ENCODE assay signal across 8 mouse cellular contexts in the genomic region with DNA sequence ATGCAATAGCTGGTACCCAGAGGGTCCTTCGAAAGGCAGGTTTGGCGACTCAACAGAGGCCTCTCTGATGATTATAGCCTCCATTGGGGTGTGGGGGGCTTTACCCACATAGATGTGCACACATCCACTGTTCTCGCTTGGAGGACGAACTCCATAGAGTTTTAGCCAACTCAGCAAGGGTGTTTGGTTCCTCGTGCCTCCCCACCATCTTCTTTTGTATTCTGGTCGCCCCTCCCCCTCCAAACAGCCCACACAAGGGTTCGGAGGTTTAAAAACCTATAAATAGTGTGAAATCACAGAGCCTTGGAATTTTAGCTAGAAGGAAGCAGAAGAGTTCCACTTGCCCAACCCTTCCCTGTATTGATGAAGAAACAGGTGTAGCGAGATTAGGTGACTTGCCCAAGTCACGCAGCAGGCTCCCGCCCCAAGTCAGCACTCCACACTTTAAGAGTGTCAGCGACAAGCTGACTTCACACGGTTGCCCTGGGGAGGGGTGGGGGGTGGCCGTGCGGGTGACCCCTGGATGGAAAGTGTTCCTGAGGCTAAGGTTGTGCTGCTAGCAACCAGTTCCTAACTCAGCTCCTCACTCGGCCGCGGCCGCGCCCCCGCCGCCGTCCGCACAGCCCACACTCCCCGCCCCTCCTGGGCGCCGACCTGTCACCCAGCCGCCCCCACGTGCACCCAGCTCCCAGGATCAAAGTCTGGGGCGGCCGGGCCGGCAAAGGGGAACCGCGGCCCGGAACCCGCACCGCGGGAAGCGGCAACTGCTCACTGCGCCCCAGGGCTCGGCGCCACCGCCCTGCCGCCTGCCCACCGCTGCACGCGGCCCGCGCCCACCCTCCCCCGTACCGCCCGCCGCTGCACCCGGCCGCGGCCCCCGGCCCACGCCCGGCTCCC. TPM values are rescaled to one million over a fixed set of nuclear protein-coding genes. Genes with fewer than 3 reads are reported as not detected.
DNase-seq lines count a peak whose midpoint lies in the region; ATAC-seq lines count a peak whose summit lies in the region.

No protein-coding gene starts in this region.

- H3K27me3 ChIP-seq in heart, embryonic 16.5 days (ENCODE audit: control insufficient read depth, insufficient read depth, low read length): no peaks in the 10 kb centered on the region

- H3K4me3 ChIP-seq in heart, embryonic 16.5 days (ENCODE audit: low read length): peak overlapping the region; percentile 96

- peak overlapping the region; percentile 81 for H3K4me2 ChIP-seq in heart, embryonic 16.5 days (ENCODE audit: low read depth, low read length)

- H3K27ac ChIP-seq in heart, embryonic 16.5 days (ENCODE audit: low read length): peak overlapping the region; percentile 30; the same call in 1 of the 2 replicates

- peaks cover 8% of the 10 kb centered on the region for H3K36me3 ChIP-seq in heart, embryonic 16.5 days (ENCODE audit: control insufficient read depth, insufficient read depth)

- WGBS in heart, embryonic 16.5 days: 5% methylated on average over 39 of the region's 58 CpGs

- no peaks in the 10 kb centered on the region for H3K9me3 ChIP-seq in heart, embryonic 16.5 days (replicated peaks; ENCODE audit: control insufficient read depth, low read length)

- peak; percentile 65 for ATAC-seq in heart, embryonic 16.5 days (replicated peaks; ENCODE audit: extremely low read depth, insufficient read depth, low FRiP score)
- ATAC-seq in megakaryocyte-erythroid progenitor cell, adult 5-6 weeks (replicated peaks; ENCODE audit: low FRiP score, low TSS enrichment, poor library complexity, severe bottlenecking): peak; percentile 26

- peak overlapping the region; percentile 73 for H3K9ac ChIP-seq in heart, embryonic 16.5 days (ENCODE audit: low read length)

- H3K4me1 ChIP-seq in heart, embryonic 16.5 days (ENCODE audit: control insufficient read depth, insufficient read depth, low read length): peaks cover 32% of the 10 kb centered on the region

- DNase-seq in adrenal gland, adult 8-10 months: peak; percentile 50
- no peak for DNase-seq in adrenal gland, postnatal 25 days
- DNase-seq in urinary bladder, postnatal 14 days (ENCODE audit: low spot score): peak; percentile 66
- DNase-seq in urinary bladder, postnatal 25 days (ENCODE audit: low spot score): no peak
- peak; percentile 88 to 90 for DNase-seq in kidney, postnatal 36 days
- DNase-seq in thymus, postnatal 10 days (ENCODE audit: low spot score in 2 of 2): peak; percentile 4 to 65

RNA-seq across cellular contexts. Expression of gene Slc30a1, which starts 0.7 kb away (rescaled TPM):
- 10 to 100 TPM; 20.4 to 26.5 (median 21.1) TPM for total RNA-seq in adrenal gland, adult 8-10 months (2022)
- total RNA-seq in adrenal gland, postnatal 25 days (2021): 19.8 and 22.0 TPM in 2 replicates
- 1.1 and 1.7 TPM in 2 replicates for polyA plus RNA-seq in heart, embryonic 16.5 days (2015; fragmentation: Nextera tagmentation; extraction: Ambion mirVana)
- total RNA-seq in megakaryocyte-erythroid progenitor cell, adult 5-6 weeks (2014; fragmentation: Nextera tagmentation): 4.4 and 5.5 TPM in 2 replicates
- total RNA-seq in megakaryocyte-erythroid progenitor cell, adult 5-6 weeks (2017): 6.2 and 6.7 TPM in 2 replicates

Comparison
In these comparisons a context has a peak if more than half of its experiments do, and no peak if none do; other contexts are left out.
1. DNase-seq: peak in adrenal gland, adult 8-10 months (single experiment), urinary bladder, postnatal 14 days (single experiment), kidney, postnatal 36 days (2 of 2) and thymus, postnatal 10 days (2 of 2); none in adrenal gland, postnatal 25 days (single experiment) and urinary bladder, postnatal 25 days (single experiment).